In the genomic region with DNA sequence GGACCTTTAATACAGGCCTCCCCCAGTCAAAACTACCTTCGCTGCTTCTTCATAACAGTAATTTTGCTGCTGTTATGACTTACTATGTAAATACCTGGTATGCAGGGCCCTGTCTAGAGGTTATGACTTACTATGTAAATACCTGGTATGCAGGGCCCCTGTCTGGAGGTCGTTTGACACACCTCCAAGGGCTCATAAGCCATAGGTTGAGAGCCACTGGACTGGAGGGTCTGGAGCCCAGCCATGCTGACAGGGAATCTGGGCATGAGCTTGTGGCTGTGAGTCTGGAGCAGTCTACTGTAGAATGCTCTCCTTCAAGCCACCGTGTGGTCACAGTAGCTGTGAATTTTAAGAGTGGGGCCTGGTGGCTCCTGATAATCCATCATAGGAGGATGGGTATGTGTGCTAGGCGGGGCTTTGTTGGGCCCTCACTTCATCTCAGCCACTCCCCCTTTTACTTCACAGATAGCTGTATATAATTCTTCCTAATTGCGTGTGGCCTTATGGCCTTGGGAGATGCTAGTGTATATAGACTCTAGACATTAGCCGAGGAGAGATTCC, we compare ENCODE assay signal across 21 mouse cellular contexts. TPM values are rescaled to one million over a fixed set of nuclear protein-coding genes. Genes with fewer than 3 reads are reported as not detected.
DNase-seq lines count a peak whose midpoint lies in the region; ATAC-seq lines count a peak whose summit lies in the region.
"Had no signal": no experiment of that assay in that cellular context is flagged by ENCODE, and none has a peak within 500 bp of the region (broad histone marks: within the 10 kb centered on the region; RNA-seq: fewer than 3 reads in every experiment).

No protein-coding gene starts in this region.

- ATAC-seq in heart, embryonic 13.5 days (ENCODE audit: extremely low read depth, insufficient number of reproducible peaks, low FRiP score, low TSS enrichment) = no peak
- peak; percentile 50; the same call in 1 of the 2 replicates for ATAC-seq in lung, embryonic 15.5 days (ENCODE audit: borderline replicate concordance, extremely low read depth, low FRiP score, low TSS enrichment)
- 0 out of 2 replicates have a peak, but pooled peaks have one; percentile 42 for ATAC-seq in intestine, embryonic 16.5 days
- peak; percentile 89 for ATAC-seq in megakaryocyte-erythroid progenitor cell, adult 5-6 weeks (replicated peaks; ENCODE audit: low FRiP score, low TSS enrichment, poor library complexity, severe bottlenecking)
- ATAC-seq in forebrain, embryonic 11.5 days (replicated peaks; ENCODE audit: low FRiP score) = no peak
- ATAC-seq: forebrain, postnatal 0 days had no signal

- no peak for DNase-seq in heart, adult 9 months (ENCODE audit: low spot score in 2 of 2)
- DNase-seq in lung, postnatal 10 days = no peak
- no peak for DNase-seq in forebrain, embryonic 11.5 days (ENCODE audit: low spot score)
- no peak for DNase-seq in ovary, postnatal 10 days (ENCODE audit: low spot score)
- DNase-seq: adrenal gland, adult 2 months; cerebellum, postnatal 14 days; forebrain, postnatal 0 days; gastrocnemius, postnatal 14 days; kidney, adult 11 months; kidney, postnatal 14 days; thymus, postnatal 14 days had no signal

- H3K4me2 ChIP-seq in heart, embryonic 13.5 days = no peak overlapping the region
- no peak overlapping the region for H3K4me2 ChIP-seq in lung, embryonic 15.5 days
- H3K4me2 ChIP-seq in intestine, embryonic 16.5 days (ENCODE audit: low read depth, low read length) = no peak overlapping the region
- H3K4me2 ChIP-seq in forebrain, embryonic 11.5 days (ENCODE audit: low read depth, low read length, severe bottlenecking) = no peak overlapping the region
- H3K4me2 ChIP-seq: hindbrain, embryonic 13.5 days; limb, embryonic 13.5 days had no signal

- no peak overlapping the region for H3K9ac ChIP-seq in heart, embryonic 13.5 days
- no peak overlapping the region for H3K9ac ChIP-seq in lung, embryonic 15.5 days
- H3K9ac ChIP-seq in intestine, embryonic 16.5 days (ENCODE audit: low read depth, low read length) = no peak overlapping the region
- H3K9ac ChIP-seq in forebrain, embryonic 11.5 days (ENCODE audit: low read length) = no peak overlapping the region
- H3K9ac ChIP-seq: forebrain, postnatal 0 days; hindbrain, embryonic 13.5 days; limb, embryonic 13.5 days had no signal

- H3K4me1 ChIP-seq in heart, embryonic 13.5 days = peaks cover 7% of the 10 kb centered on the region; the same call in 1 of the 2 replicates
- 0 out of 2 replicates have a peak, but pooled peaks cover 4% of the 10 kb centered on the region for H3K4me1 ChIP-seq in lung, embryonic 15.5 days
- H3K4me1 ChIP-seq in intestine, embryonic 16.5 days (ENCODE audit: control insufficient read depth, insufficient read depth, low read length) = 0 out of 2 replicates have a peak, but pooled peaks cover 4% of the 10 kb centered on the region
- no peaks in the 10 kb centered on the region for H3K4me1 ChIP-seq in forebrain, embryonic 11.5 days (replicated peaks; ENCODE audit: control insufficient read depth, insufficient read depth, low read length)
- H3K4me1 ChIP-seq: hindbrain, embryonic 13.5 days; limb, embryonic 13.5 days had no signal

- H3K36me3 ChIP-seq in heart, embryonic 13.5 days = peaks cover 60% of the 10 kb centered on the region
- peaks cover 4% of the 10 kb centered on the region; the same call in 1 of the 2 replicates for H3K36me3 ChIP-seq in lung, embryonic 15.5 days
- no peaks in the 10 kb centered on the region for H3K36me3 ChIP-seq in intestine, embryonic 16.5 days (ENCODE audit: control insufficient read depth, insufficient read depth, low read length)
- H3K36me3 ChIP-seq in forebrain, embryonic 11.5 days (ENCODE audit: control insufficient read depth, insufficient read depth, low read length) = no peaks in the 10 kb centered on the region; the same call in 1 of the 2 replicates

- H3K27ac ChIP-seq in heart, embryonic 13.5 days (replicated peaks) = peak overlapping the region; percentile 1; the same call in 1 of the 2 replicates
- H3K27ac ChIP-seq in lung, embryonic 15.5 days = no peak overlapping the region
- no peak overlapping the region for H3K27ac ChIP-seq in intestine, embryonic 16.5 days (ENCODE audit: low read length)
- H3K27ac ChIP-seq in forebrain, embryonic 11.5 days (ENCODE audit: low read depth, low read length) = no peak overlapping the region
- H3K27ac ChIP-seq: hindbrain, embryonic 13.5 days; limb, embryonic 13.5 days had no signal

- 71% methylated on average over 6 of the region's 6 CpGs for WGBS in heart, embryonic 13.5 days
- WGBS in lung, embryonic 15.5 days = 58% methylated on average over 6 of the region's 6 CpGs
- 62% methylated on average over 6 of the region's 6 CpGs for WGBS in intestine, embryonic 16.5 days
- WGBS in forebrain, embryonic 11.5 days = 85% methylated on average over 6 of the region's 6 CpGs

- no peak overlapping the region for H3K4me3 ChIP-seq in heart, embryonic 13.5 days
- H3K4me3 ChIP-seq in lung, embryonic 15.5 days = no peak overlapping the region
- no peak overlapping the region for H3K4me3 ChIP-seq in intestine, embryonic 16.5 days (ENCODE audit: low read length)
- H3K4me3 ChIP-seq in forebrain, embryonic 11.5 days (ENCODE audit: low read depth, low read length) = no peak overlapping the region
- H3K4me3 ChIP-seq: hindbrain, embryonic 13.5 days; limb, embryonic 13.5 days; megakaryocyte, embryonic 14.5 days had no signal

- H3K9me3 ChIP-seq in heart, embryonic 13.5 days = no peaks in the 10 kb centered on the region
- no peaks in the 10 kb centered on the region for H3K9me3 ChIP-seq in lung, embryonic 15.5 days
- H3K9me3 ChIP-seq in intestine, embryonic 16.5 days (ENCODE audit: control insufficient read depth, low read length) = peaks cover 4% of the 10 kb centered on the region; the same call in 1 of the 2 replicates
- H3K9me3 ChIP-seq in forebrain, embryonic 11.5 days (ENCODE audit: control insufficient read depth, low read length) = no peaks in the 10 kb centered on the region
- H3K9me3 ChIP-seq: hindbrain, embryonic 13.5 days had no signal

- no peaks in the 10 kb centered on the region for H3K27me3 ChIP-seq in heart, embryonic 13.5 days (replicated peaks)
- H3K27me3 ChIP-seq in lung, embryonic 15.5 days = no peaks in the 10 kb centered on the region
- H3K27me3 ChIP-seq in intestine, embryonic 16.5 days (replicated peaks; ENCODE audit: control insufficient read depth, insufficient read depth, low read length) = no peaks in the 10 kb centered on the region
- H3K27me3 ChIP-seq in forebrain, embryonic 11.5 days (ENCODE audit: control insufficient read depth, insufficient read depth, low read length) = no peaks in the 10 kb centered on the region
- H3K27me3 ChIP-seq: hindbrain, embryonic 13.5 days; limb, embryonic 13.5 days; megakaryocyte, embryonic 14.5 days had no signal

RNA-seq across cellular contexts. Expression of gene Slc46a2, which starts 30.6 kb away (rescaled TPM):
- polyA plus RNA-seq in heart, embryonic 13.5 days (2015; fragmentation: Nextera tagmentation; extraction: Ambion mirVana) = 0.15 and 0.74 TPM in 2 replicates
- 0.70 and 3.4 TPM in 2 replicates for polyA plus RNA-seq in lung, embryonic 15.5 days (2015; fragmentation: Nextera tagmentation; extraction: Ambion mirVana)
- polyA plus RNA-seq in intestine, embryonic 16.5 days (2015; fragmentation: Nextera tagmentation; extraction: Ambion mirVana) = not detected in 2 replicates
- not detected in 2 replicates for total RNA-seq in megakaryocyte-erythroid progenitor cell, adult 5-6 weeks (2014; fragmentation: Nextera tagmentation)
- not detected in 2 replicates for total RNA-seq in megakaryocyte-erythroid progenitor cell, adult 5-6 weeks (2017)
- polyA plus RNA-seq in forebrain, embryonic 11.5 days (2014; fragmentation: Nextera tagmentation; extraction: Ambion mirVana) = not detected in 2 replicates
- total RNA-seq: adrenal gland, adult 2 months; forebrain, postnatal 0 days; gastrocnemius, postnatal 14 days; layer of hippocampus, adult 8-10 months; left cerebral cortex, postnatal 10 days had no signal
- polyA plus RNA-seq: adrenal gland, adult 2 months; neural tube, embryonic 11.5 days had no signal

Comparison
In these comparisons a context has a peak if more than half of its experiments do, and no peak if none do; other contexts are left out.
1. ATAC-seq: peak in lung, embryonic 15.5 days (single experiment), intestine, embryonic 16.5 days (single experiment) and megakaryocyte-erythroid progenitor cell, adult 5-6 weeks (single experiment); none in heart, embryonic 13.5 days (single experiment) and forebrain, embryonic 11.5 days (single experiment).